Mouse (Mus musculus) naive thymus-derived CD4-positive, alpha-beta T cell, adult 2 months (primary cell): ENCODE results near the gene Lrrc37a.
"Not testable (repeated sequence)": the region's sequence is repeated elsewhere in the genome, so short reads cannot be mapped to it uniquely, and the experiment has no call there.

Experiments
- DNase-seq: peaks from one replicate; pipeline ENCODE4 v3.0.0-alpha.2; 2011; ENCODE audit warnings: low read depth

Gene Lrrc37a

DNA sequence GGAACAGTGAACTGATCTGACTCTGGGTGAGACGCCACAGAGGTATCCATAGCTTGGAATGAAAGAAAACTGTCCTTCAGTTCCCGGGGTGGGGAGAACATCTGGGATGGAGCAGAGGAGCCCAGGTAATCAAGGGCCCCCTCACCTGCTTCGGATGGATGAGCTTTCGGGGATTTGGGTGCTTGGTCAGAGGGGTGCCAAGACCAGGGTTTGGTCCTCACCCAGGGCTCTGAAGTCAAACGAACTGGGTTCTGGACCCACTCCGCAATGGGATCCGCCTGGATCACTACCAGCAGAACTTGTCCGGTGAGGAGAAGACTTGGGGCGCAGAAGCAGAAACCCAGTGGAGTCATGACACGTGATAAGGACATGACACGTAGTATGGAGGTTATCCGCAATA is at the start of gene Lrrc37a:
Lrrc37a (minus strand) TSS at position 101 of the 400 bp plus-strand sequence.
- no peak for DNase-seq

DNA sequence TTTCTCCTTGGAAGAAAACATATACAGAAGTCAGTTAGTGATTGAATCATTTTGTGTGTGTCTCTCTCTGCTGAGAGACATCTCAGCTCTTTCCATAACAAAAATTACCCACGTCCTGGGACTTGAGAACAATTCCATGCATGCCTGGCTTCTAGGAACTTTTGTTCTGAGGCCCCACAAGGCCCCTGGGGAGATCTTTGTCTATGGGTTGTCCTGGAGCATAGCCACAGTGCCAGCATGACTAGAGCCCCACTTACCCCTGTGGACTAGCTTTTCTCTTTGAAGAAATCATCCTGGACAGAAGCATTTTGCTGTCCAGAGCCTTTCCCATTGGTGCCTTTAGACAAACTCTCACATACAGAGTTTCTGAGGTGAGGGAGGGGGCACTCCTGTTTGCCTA is 30.6 kb upstream of the Lrrc37a start:
- DNase-seq: not testable (repeated sequence)

DNA sequence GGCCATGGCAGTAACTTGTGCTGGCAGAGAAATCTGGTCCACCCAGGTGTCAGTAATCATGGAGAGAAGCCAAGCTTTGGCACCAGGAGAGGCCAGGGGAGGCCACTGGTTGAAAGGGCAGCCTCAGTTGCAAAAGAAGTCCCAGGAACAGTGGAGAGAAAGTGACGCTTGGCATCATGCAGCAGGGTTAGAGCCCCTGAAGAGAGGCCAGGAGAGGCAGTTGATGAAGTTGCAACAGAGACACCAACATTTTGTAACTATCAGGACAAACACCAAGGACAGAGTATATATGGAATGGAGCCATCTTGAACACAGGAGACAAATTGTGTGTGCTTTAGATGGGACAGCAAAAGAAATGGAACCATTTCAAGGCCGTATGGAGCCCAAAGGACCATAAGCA is 7.7 kb upstream of the Lrrc37a start:
- no peak for DNase-seq

DNA sequence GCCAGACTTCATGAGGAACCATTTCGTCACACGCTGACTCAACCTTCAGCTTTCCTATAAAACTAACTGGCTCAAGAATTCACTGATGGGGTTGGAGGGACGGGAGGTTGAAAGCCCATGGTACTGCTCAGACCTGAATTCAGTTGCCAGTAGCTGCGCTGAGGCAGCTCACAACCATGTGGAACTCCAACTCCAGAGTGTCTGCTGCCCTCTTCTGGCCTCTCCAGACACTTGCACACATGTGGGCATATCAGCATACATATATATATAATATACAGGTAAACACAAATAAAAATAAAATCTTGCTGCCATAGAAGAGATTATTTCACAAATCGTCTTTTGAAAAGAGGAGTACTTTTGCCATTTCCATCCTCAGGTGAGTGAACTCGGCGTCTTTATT is 40.0 kb downstream of the Lrrc37a start:
- peak; percentile 25 for DNase-seq

DNA sequence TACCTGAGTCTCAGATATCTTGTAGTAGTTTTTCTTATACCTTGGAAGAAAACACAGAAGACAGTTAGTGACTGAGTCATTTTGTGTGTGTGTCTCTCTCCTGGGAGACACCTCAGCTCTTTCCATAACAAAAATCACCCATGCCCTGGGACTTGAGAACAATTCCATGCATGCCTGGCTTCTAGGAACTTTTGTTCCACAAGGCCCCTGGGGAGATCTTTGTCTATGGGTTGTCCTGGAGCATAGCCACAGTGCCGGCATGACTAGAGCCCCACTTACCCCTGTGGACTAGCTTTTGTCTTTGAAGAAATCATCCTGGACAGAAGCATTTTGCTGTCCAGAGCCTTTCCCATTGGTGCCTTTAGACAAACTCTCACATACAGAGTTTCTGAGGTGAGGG is 53.3 kb downstream of the Lrrc37a start:
- DNase-seq: not testable (repeated sequence)

DNA sequence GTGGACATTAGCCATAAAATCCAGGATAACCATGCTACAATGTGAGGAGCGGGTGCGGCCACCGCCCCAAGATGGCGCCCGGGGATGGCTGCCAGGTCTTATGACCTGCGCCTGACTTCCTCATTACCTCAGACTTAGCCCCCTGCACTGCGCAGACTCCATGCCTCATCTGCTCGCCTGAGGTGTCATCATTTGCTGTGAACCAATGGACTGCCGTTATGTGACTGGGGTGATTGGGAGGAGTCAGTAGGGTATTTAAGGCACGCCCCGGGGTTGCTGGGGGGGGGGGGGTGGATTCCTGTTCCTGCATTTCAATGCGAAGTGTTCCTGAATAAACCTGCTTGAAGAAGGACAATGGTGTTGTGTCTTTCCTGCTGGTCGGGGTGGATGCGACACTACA is 54.7 kb downstream of the Lrrc37a start:
- not testable (repeated sequence) for DNase-seq

DNA sequence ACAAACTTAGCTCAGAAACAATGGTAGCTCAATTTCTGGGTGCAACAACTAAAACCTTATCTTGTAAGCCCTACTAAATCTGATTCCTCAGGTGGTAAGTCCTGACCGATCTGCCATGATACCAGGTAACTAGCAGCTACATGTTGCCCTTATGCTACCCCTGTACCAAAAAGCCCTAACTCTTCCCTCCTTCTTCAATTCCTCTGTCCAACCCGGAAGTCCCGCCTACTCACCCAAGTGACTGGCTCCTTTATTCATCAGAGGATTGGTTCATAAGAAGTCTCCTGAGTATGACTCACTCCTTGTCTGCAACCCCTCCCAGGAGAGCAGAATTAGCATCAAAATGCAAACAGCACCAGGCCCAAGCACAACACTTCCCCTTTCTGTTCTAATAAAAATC is 60.7 kb downstream of the Lrrc37a start:
- no peak for DNase-seq

GRCm38 (mm10) chr11:103436282-103436681 is 68.1 kb downstream of the Lrrc37a start:
- DNase-seq: no peak

GRCm38 (mm10) chr11:103425031-103425430 is 79.4 kb downstream of the Lrrc37a start:
- peak; percentile 25 for DNase-seq

DNA sequence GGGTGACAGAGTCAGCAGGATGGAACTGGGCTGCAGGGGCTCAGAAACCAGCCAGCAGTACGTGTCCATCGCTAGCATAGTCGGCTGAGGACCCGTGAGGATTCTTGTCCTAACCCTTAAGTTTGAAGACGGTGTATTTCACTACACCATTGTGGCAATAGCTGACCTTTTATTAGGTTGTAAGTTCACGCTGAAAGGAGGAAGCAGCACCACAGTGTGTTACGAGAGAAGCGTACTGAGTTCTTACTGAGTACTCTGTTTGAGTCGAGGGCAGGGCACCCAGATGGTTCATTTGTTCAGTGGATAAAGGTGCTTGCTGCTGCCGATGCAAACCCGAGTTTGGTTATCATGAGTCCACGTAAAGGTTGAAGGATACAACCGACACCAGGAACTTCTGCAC is 84.7 kb downstream of the Lrrc37a start:
- DNase-seq: no peak

DNA sequence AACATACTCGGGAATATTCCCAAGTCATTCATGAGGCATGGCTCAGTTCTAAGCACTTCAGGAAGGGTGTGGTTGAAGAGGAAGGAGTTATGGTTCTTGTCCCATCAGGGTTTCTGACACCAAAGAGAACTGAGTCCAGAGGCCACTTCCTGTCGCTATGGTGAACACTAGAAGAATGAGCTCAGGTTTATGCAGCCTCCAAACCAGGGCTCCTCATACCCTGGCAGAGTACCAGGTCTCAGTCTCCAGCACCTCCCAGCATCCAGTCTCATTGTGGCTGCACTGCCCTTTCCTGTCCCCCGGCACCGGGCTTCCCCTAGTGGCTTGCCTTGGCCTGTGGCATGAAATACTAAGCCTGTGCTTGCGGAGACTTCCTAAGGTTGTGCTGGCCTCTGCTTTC is 85.2 kb downstream of the Lrrc37a start:
- DNase-seq: peak; percentile 36

GRCm38 (mm10) chr11:103413516-103413915 is 90.9 kb downstream of the Lrrc37a start:
- no peak for DNase-seq

GRCm38 (mm10) chr11:103412950-103413423 is 91.4 kb downstream of the Lrrc37a start:
- DNase-seq: no peak

DNA sequence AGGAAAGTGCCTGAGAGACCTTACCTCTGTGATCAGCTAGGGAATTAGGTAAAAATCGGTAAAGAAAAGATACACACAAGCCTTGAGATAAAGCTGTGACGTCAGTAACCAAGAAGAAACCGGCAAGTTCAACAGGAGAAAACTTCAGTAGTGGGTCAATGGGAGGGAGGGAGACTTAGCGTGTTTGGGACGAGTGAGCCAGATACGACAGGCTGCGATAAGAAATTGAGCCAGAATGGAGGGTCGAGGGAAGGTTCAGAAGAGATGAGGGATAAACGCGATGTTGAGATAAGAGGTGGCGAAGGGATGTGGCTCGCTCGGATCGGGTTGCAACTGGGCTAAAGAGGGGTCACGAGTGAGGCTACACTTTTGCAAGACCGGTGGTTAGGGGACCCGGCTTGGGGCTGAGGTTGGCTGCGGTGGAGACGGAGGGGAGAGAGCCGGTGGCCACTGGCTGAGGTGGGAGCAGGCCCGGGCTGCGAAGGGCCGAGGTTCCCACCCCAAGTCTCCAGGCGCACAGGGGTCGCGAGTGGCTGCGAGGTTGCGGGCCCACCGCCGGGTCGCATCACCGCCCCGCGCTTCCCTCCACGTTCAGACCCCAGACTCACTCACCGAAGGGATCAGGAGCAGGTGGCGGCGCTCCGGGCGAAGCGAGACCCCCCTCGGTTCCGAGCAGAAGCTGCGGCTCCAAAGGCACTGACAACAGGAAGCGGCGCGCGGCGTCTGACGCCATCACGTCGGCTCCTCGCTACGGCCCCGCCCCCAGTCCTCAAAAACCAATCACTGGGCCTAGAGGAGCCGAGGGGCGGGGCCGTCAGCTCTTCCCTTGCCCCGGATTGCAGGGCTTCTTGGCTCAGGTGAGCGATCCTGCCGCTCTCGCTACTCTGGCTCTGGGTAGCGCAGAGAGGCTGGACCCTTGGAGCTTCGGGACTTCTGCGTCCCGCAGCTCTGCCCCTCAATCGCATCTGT is 92.1 kb downstream of the Lrrc37a start, which contains the start of gene Plekhm1:
Plekhm1 (minus strand) TSS at position 707 of the 969 bp plus-strand sequence.
- peak; percentile 97 for DNase-seq

- no peak for DNase-seq
Observed at GRCm38 (mm10) chr11:103411301-103411700, 93.1 kb downstream of the Lrrc37a start.

- no peak for DNase-seq
Observed at GRCm38 (mm10) chr11:103408880-103409279, 95.5 kb downstream of the Lrrc37a start.

DNA sequence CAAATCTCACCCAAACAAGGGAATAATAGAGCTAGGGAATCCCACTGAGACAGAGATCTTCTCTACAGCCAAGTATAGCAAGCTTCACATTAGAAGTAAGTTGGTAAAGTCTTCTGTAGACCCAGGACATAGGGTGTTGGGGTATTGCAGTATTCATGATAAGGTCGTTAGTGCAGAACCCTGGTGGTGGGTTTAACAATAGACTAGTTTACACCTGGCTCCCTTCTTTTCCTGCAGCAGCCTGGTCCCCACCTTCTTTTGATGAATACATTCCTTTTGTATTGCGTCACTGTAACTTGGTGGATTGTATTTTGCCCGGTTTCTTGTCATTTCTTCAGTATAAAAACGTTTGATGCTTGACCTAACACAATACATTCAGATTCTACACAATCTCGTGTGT is 97.3 kb downstream of the Lrrc37a start:
- DNase-seq: not testable (repeated sequence)

GRCm38 (mm10) chr11:103406551-103406950 is 97.8 kb downstream of the Lrrc37a start:
- no peak for DNase-seq

- DNase-seq: no peak
Observed at GRCm38 (mm10) chr11:103405814-103406213, 98.6 kb downstream of the Lrrc37a start.

DNA sequence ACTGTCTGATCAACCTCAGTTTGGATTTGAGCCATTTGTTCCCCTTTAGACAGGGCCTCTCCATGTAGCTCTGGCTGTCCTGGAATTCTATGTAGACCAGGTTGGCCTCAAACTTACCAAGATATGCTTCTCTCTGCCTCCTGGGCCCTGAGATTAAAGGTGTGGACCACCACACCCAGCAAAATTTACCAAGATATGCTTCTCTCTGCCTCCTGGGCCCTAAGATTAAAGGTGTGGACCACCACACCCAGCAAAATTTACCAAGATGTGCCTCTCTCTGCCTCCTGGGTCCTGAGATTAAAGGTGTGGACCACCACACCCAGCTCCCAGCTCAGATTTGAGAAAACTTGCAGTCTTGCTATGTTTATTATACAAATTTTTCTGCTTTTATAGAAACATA is 99.8 kb downstream of the Lrrc37a start:
- DNase-seq: no peak

GRCm38 (mm10) chr11:103403776-103404175 is 100.6 kb downstream of the Lrrc37a start:
- no peak for DNase-seq

DNA sequence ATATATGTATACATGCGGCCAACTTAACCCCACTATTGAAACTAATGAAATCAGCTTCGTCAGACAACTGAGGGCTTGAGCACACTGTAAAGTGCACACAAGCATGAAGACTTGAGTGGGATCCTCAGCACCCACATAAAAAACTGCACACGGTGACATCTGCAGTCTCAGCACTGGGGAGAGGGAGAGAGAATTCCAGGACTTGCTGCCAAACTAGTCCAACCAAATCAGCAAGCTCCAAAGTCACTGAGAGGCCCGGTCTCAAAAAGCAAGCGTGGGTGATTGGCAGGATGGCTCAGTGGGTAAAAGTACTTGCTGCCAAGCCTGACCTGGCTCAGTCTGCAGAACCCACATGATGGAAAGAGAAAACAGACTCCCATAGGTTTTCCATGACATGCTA is 101.7 kb downstream of the Lrrc37a start:
- DNase-seq: no peak

DNA sequence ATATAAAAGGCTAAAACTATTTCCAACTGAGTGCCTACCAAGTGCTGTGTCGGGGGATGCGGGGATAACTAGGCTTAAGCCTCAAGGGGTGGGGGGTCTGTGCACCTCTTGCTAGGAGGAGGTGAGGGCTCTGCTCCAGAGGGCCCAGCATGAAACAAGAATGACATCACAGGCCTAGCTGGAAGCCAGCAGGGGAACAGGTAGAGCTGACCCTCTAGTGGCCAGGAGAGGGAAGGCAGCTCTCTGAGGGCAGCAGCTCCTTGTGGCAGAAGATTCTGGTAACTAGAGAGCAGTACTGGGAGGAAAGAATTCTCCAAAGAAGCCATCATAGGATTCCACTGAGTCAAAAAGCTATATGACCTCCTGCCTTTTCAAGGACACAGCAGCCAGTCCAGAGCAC is 102.2 kb downstream of the Lrrc37a start:
- DNase-seq: peak; percentile 79
